ENCODE assay signal across 14 mouse cellular contexts in genomic region chr14:103647981-103648380, GRCm38 (mm10). TPM values are rescaled to one million over a fixed set of nuclear protein-coding genes. Genes with fewer than 3 reads are reported as not detected.
A peak's percentile ranks its signal among the peaks of the same experiment; 100 is the strongest.
DNase-seq lines count a peak whose midpoint lies in the region; ATAC-seq lines count a peak whose summit lies in the region.
"Had no signal": no experiment of that assay in that cellular context is flagged by ENCODE, and none has a peak within 500 bp of the region (broad histone marks: within the 10 kb centered on the region; RNA-seq: fewer than 3 reads in every experiment).

No protein-coding gene starts in this region.

- no peak overlapping the region for H3K4me3 ChIP-seq in hindbrain, embryonic 15.5 days
- no peak overlapping the region for H3K4me3 ChIP-seq in hindbrain, embryonic 16.5 days (ENCODE audit: low read length)
- no peak overlapping the region for H3K4me3 ChIP-seq in forebrain, embryonic 14.5 days (ENCODE audit: low read depth, low read length)
- H3K4me3 ChIP-seq in midbrain, embryonic 14.5 days (replicated peaks; ENCODE audit: low read depth, low read length): no peak overlapping the region
- H3K4me3 ChIP-seq: limb, embryonic 13.5 days; liver, embryonic 13.5 days; lung, embryonic 15.5 days; midbrain, embryonic 12.5 days had no signal

- ATAC-seq in hindbrain, embryonic 15.5 days (ENCODE audit: low FRiP score, low read depth): no peak
- no peak for ATAC-seq in hindbrain, embryonic 16.5 days
- no peak for ATAC-seq in forebrain, embryonic 14.5 days
- ATAC-seq in midbrain, embryonic 14.5 days (ENCODE audit: low FRiP score, low TSS enrichment): no peak
- ATAC-seq: inflammation-experienced regulatory T-cells, adult 6 months had no signal

- 0 out of 2 replicates have a peak overlapping the region, but pooled peaks have one; percentile 15 for H3K9ac ChIP-seq in hindbrain, embryonic 15.5 days
- H3K9ac ChIP-seq in hindbrain, embryonic 16.5 days (ENCODE audit: low read depth, low read length): no peak overlapping the region
- no peak overlapping the region for H3K9ac ChIP-seq in forebrain, embryonic 14.5 days (ENCODE audit: low read length)
- no peak overlapping the region for H3K9ac ChIP-seq in midbrain, embryonic 14.5 days (replicated peaks; ENCODE audit: low read length)
- H3K9ac ChIP-seq: limb, embryonic 13.5 days; liver, embryonic 13.5 days; lung, embryonic 15.5 days; midbrain, embryonic 12.5 days had no signal

- peak overlapping the region; percentile 83 for H3K4me2 ChIP-seq in hindbrain, embryonic 15.5 days
- H3K4me2 ChIP-seq in hindbrain, embryonic 16.5 days (ENCODE audit: low read length): no peak overlapping the region; the same call in 1 of the 2 replicates
- H3K4me2 ChIP-seq in forebrain, embryonic 14.5 days (ENCODE audit: low read length): peak overlapping the region; percentile 59; the same call in 1 of the 2 replicates
- no peak overlapping the region; the same call in 1 of the 2 replicates for H3K4me2 ChIP-seq in midbrain, embryonic 14.5 days (ENCODE audit: low read length)
- H3K4me2 ChIP-seq: heart, embryonic 11.5 days; limb, embryonic 13.5 days; liver, embryonic 13.5 days had no signal

- peak; percentile 46 for DNase-seq in forebrain, embryonic 14.5 days (ENCODE audit: low spot score)
- DNase-seq in midbrain, embryonic 14.5 days: peak; percentile 51
- no peak for DNase-seq in T-cell, adult 2 months (ENCODE audit: low spot score)
- DNase-seq in urinary bladder, postnatal 10 days (ENCODE audit: low spot score): no peak
- DNase-seq in yolk sac, embryonic 10.5 days (ENCODE audit: low spot score): no peak
- DNase-seq: liver, embryonic 13.5 days had no signal

- H3K36me3 ChIP-seq in hindbrain, embryonic 15.5 days: no peaks in the 10 kb centered on the region
- no peaks in the 10 kb centered on the region for H3K36me3 ChIP-seq in hindbrain, embryonic 16.5 days (ENCODE audit: control insufficient read depth, insufficient read depth, low read length)
- no peaks in the 10 kb centered on the region for H3K36me3 ChIP-seq in forebrain, embryonic 14.5 days (ENCODE audit: control insufficient read depth, insufficient read depth, low read length)
- H3K36me3 ChIP-seq in midbrain, embryonic 14.5 days (ENCODE audit: control insufficient read depth, insufficient read depth, low read length): no peaks in the 10 kb centered on the region
- H3K36me3 ChIP-seq: limb, embryonic 13.5 days; liver, embryonic 13.5 days; lung, embryonic 15.5 days; midbrain, embryonic 12.5 days had no signal

- peak overlapping the region; percentile 66 for H3K27ac ChIP-seq in hindbrain, embryonic 15.5 days (replicated peaks)
- no peak overlapping the region for H3K27ac ChIP-seq in hindbrain, embryonic 16.5 days (ENCODE audit: low read depth, low read length)
- no peak overlapping the region for H3K27ac ChIP-seq in forebrain, embryonic 14.5 days (ENCODE audit: low read depth, low read length)
- H3K27ac ChIP-seq in midbrain, embryonic 14.5 days (replicated peaks; ENCODE audit: low read depth, low read length): no peak overlapping the region
- H3K27ac ChIP-seq: limb, embryonic 13.5 days; liver, embryonic 13.5 days; lung, embryonic 15.5 days; macrophage had no signal

- no peaks in the 10 kb centered on the region for H3K27me3 ChIP-seq in hindbrain, embryonic 15.5 days
- no peaks in the 10 kb centered on the region for H3K27me3 ChIP-seq in hindbrain, embryonic 16.5 days (replicated peaks; ENCODE audit: control insufficient read depth, insufficient read depth, low read length)
- no peaks in the 10 kb centered on the region for H3K27me3 ChIP-seq in forebrain, embryonic 14.5 days (replicated peaks; ENCODE audit: control insufficient read depth, insufficient read depth, low read length)
- no peaks in the 10 kb centered on the region for H3K27me3 ChIP-seq in midbrain, embryonic 14.5 days (ENCODE audit: control insufficient read depth, insufficient read depth, low read length)
- H3K27me3 ChIP-seq: midbrain, embryonic 12.5 days had no signal

- H3K9me3 ChIP-seq in hindbrain, embryonic 15.5 days: no peaks in the 10 kb centered on the region
- no peaks in the 10 kb centered on the region for H3K9me3 ChIP-seq in hindbrain, embryonic 16.5 days (ENCODE audit: control insufficient read depth, low read length)
- H3K9me3 ChIP-seq in forebrain, embryonic 14.5 days (replicated peaks; ENCODE audit: control insufficient read depth, low read length): no peaks in the 10 kb centered on the region
- no peaks in the 10 kb centered on the region for H3K9me3 ChIP-seq in midbrain, embryonic 14.5 days (ENCODE audit: control insufficient read depth, low read length)
- H3K9me3 ChIP-seq: limb, embryonic 13.5 days; liver, embryonic 13.5 days; lung, embryonic 15.5 days; midbrain, embryonic 12.5 days had no signal

- WGBS in hindbrain, embryonic 15.5 days: 44% methylated on average over 2 of the region's 2 CpGs
- WGBS in hindbrain, embryonic 16.5 days: 46% methylated on average over 2 of the region's 2 CpGs
- 9% methylated on average over 2 of the region's 2 CpGs for WGBS in forebrain, embryonic 14.5 days
- 43% methylated on average over 2 of the region's 2 CpGs for WGBS in midbrain, embryonic 14.5 days

- H3K4me1 ChIP-seq in hindbrain, embryonic 15.5 days (replicated peaks): peaks cover 38% of the 10 kb centered on the region
- peaks cover 19% of the 10 kb centered on the region for H3K4me1 ChIP-seq in hindbrain, embryonic 16.5 days (ENCODE audit: control insufficient read depth, insufficient read depth, low read depth, low read length)
- peaks cover 25% of the 10 kb centered on the region for H3K4me1 ChIP-seq in forebrain, embryonic 14.5 days (ENCODE audit: control insufficient read depth, insufficient read depth, low read length)
- H3K4me1 ChIP-seq in midbrain, embryonic 14.5 days (ENCODE audit: control insufficient read depth, insufficient read depth, low read length): peaks cover 33% of the 10 kb centered on the region

RNA-seq across cellular contexts. Expression of gene Slain1, which starts 2.0 kb away (rescaled TPM):
- 18.4 and 21.1 TPM in 2 replicates for polyA plus RNA-seq in hindbrain, embryonic 15.5 days (2015; fragmentation: Nextera tagmentation; extraction: Ambion mirVana)
- 5.3 and 8.8 TPM in 2 replicates for polyA plus RNA-seq in hindbrain, embryonic 16.5 days (2015; fragmentation: Nextera tagmentation; extraction: Ambion mirVana)
- 23.5 and 27.1 TPM in 2 replicates for polyA plus RNA-seq in forebrain, embryonic 14.5 days (2014; fragmentation: Nextera tagmentation; extraction: Ambion mirVana)
- polyA plus RNA-seq in midbrain, embryonic 14.5 days (2014; fragmentation: Nextera tagmentation; extraction: Ambion mirVana): 30.8 and 33.1 TPM in 2 replicates

Comparison
In these comparisons a context has a peak if more than half of its experiments do, and no peak if none do; other contexts are left out.
1. H3K4me2 ChIP-seq: peak in hindbrain, embryonic 15.5 days (single experiment) and forebrain, embryonic 14.5 days (single experiment); none in hindbrain, embryonic 16.5 days (single experiment) and midbrain, embryonic 14.5 days (single experiment).
2. DNase-seq: peak in forebrain, embryonic 14.5 days (single experiment) and midbrain, embryonic 14.5 days (single experiment); none in T-cell, adult 2 months (single experiment), urinary bladder, postnatal 10 days (single experiment) and yolk sac, embryonic 10.5 days (single experiment).